Mouse (Mus musculus) ES-Bruce4 (cell line): ENCODE data around the gene Rwdd1.

Source experiments
- CTCF ChIP-seq: IDR thresholded peaks from one replicate; pipeline ENCODE4 v1.8.1; 2011; ENCODE audit warnings: low read depth, low read length
- POLR2A ChIP-seq: IDR thresholded peaks from one replicate; pipeline ENCODE4 v1.8.1; 2011; ENCODE audit warnings: low read length; ENCODE audit not compliant: insufficient read depth

- TF ChIP-seq POLR2A (no peak), CTCF (peak; percentile 45)
Measured at GRCm38 (mm10) chr10:33986771-33987170, 32.7 kb downstream of the Rwdd1 start.
